Mouse (Mus musculus) thymus, adult 2 months (tissue): ENCODE data around the gene Dapk1. TPM values are rescaled to one million over a fixed set of nuclear protein-coding genes. Genes with fewer than 3 reads are reported as not detected.

ENCODE experiments used
- DNase-seq: peaks from one replicate; pipeline ENCODE4 v3.0.0; 2021
- H3K27ac ChIP-seq: fragments of 200-500 bp; 2 replicates; pipeline ENCODE4 v1.5.1; 2012; ENCODE audit warnings: low read length, control low read depth; ENCODE audit not compliant: control insufficient read depth, insufficient read depth
- H3K27me3 ChIP-seq: fragments of 200-500 bp; 2 replicates; pipeline ENCODE4 v1.6.1; 2012; ENCODE audit warnings: mild to moderate bottlenecking, low read length, moderate library complexity, mixed read lengths; ENCODE audit not compliant: control insufficient read depth, insufficient read depth
- H3K36me3 ChIP-seq: fragments of 200-500 bp; 2 replicates; pipeline ENCODE4 v1.6.1; 2012; ENCODE audit warnings: mild to moderate bottlenecking, low read length, moderate library complexity; ENCODE audit not compliant: control insufficient read depth, insufficient read depth
- H3K4me1 ChIP-seq: fragments of 200-500 bp; replicated peaks from 2 replicates; pipeline ENCODE4 v1.6.1; 2012; ENCODE audit warnings: low read length; ENCODE audit not compliant: control insufficient read depth, insufficient read depth
- H3K4me3 ChIP-seq: fragments of 200-500 bp; 2 replicates; pipeline ENCODE4 v1.5.1; 2012; ENCODE audit warnings: mild to moderate bottlenecking, low read length, control low read depth, moderate library complexity; ENCODE audit not compliant: control insufficient read depth, insufficient read depth
- CTCF ChIP-seq: fragments of 200-500 bp; IDR thresholded peaks from 2 replicates; pipeline ENCODE4 v1.5.1; 2012; ENCODE audit warnings: mild to moderate bottlenecking, control low read depth, low read length, moderate library complexity, borderline replicate concordance; ENCODE audit not compliant: control insufficient read depth, poor library complexity, insufficient read depth; ENCODE audit errors: extremely low read depth
- POLR2A ChIP-seq: fragments of 200-500 bp; IDR thresholded peaks from 2 replicates; pipeline ENCODE4 v1.6.1; 2012; ENCODE audit warnings: mild to moderate bottlenecking, low read length, control low read depth, moderate library complexity; ENCODE audit not compliant: control insufficient read depth, poor library complexity, insufficient read depth; ENCODE audit errors: extremely low read depth
- WGBS: fragments of 180-500 bp; shearing (Covaris S2); methylation state at CpG from one replicate; pipeline ENCODE4 v1.1.7; 2018; 5-methylcytosine and 5-hydroxymethylcytosine counted together
- polyA plus RNA-seq: library from polyadenylated mRNA; depleted of rRNA; stranded (reverse); fragments of >200 nt; gene quantifications from 2 replicates; pipeline ENCODE4 v1.2.3, GENCODE M21; 2012

Gene Dapk1
- polyA plus RNA-seq, 1 experiment, result 45.2 TPM

- Histone ChIP-seq H3K27ac (no peak overlapping the region), H3K4me3 (no peak overlapping the region), H3K27me3 (no peaks in the 10 kb centered on the region), H3K36me3 (no peaks in the 10 kb centered on the region), H3K4me1 (peaks cover 6% of the 10 kb centered on the region)
- 91% methylated on average over 3 of the region's 3 CpGs for WGBS
- no peak for DNase-seq
- TF ChIP-seq POLR2A (no peak), CTCF (no peak)
Measured at GRCm38 (mm10) chr13:60664058-60664457, 62.3 kb downstream of the Dapk1 start.

GRCm38 (mm10) chr13:60664816-60665215, 63.1 kb downstream of the Dapk1 start:
- no peak overlapping the region for H3K4me3 ChIP-seq
- 97% methylated on average over 10 of the region's 10 CpGs for WGBS
- TF ChIP-seq POLR2A (no peak), CTCF (no peak)
- H3K36me3 ChIP-seq, result no peaks in the 10 kb centered on the region
- H3K27ac ChIP-seq, result no peak overlapping the region
- no peaks in the 10 kb centered on the region for H3K27me3 ChIP-seq
- peaks cover 6% of the 10 kb centered on the region for H3K4me1 ChIP-seq
- DNase-seq, result no peak

- WGBS, result 95% methylated on average over 4 of the region's 4 CpGs
- Histone ChIP-seq H3K27ac (no peak overlapping the region), H3K27me3 (no peaks in the 10 kb centered on the region), H3K4me3 (no peak overlapping the region), H3K4me1 (peaks cover 6% of the 10 kb centered on the region), H3K36me3 (no peaks in the 10 kb centered on the region)
- no peak for TF ChIP-seq CTCF
- no peak for TF ChIP-seq POLR2A
- DNase-seq, result no peak
Measured at GRCm38 (mm10) chr13:60665402-60665801, 63.7 kb downstream of the Dapk1 start.

GRCm38 (mm10) chr13:60668036-60668435, 66.3 kb downstream of the Dapk1 start:
- Histone ChIP-seq H3K4me1 (peaks cover 20% of the 10 kb centered on the region), H3K4me3 (no peak overlapping the region), H3K36me3 (no peaks in the 10 kb centered on the region), H3K27me3 (no peaks in the 10 kb centered on the region), H3K27ac (no peak overlapping the region)
- 69% methylated on average over 6 of the region's 6 CpGs for WGBS
- no peak for TF ChIP-seq CTCF
- TF ChIP-seq POLR2A, result no peak
- DNase-seq, result no peak

GRCm38 (mm10) chr13:60670605-60671004, 68.9 kb downstream of the Dapk1 start:
- TF ChIP-seq POLR2A (no peak), CTCF (no peak)
- Histone ChIP-seq H3K36me3 (no peaks in the 10 kb centered on the region), H3K4me3 (no peak overlapping the region), H3K27ac (no peak overlapping the region), H3K4me1 (peaks cover 22% of the 10 kb centered on the region), H3K27me3 (no peaks in the 10 kb centered on the region)
- DNase-seq, result no peak
- WGBS, result 49% methylated on average over 10 of the region's 10 CpGs

GRCm38 (mm10) chr13:60671235-60671634, 69.5 kb downstream of the Dapk1 start:
- no peaks in the 10 kb centered on the region for H3K36me3 ChIP-seq
- H3K27ac ChIP-seq, result no peak overlapping the region
- no peak for DNase-seq
- H3K27me3 ChIP-seq, result no peaks in the 10 kb centered on the region
- WGBS, result 91% methylated on average over 10 of the region's 10 CpGs
- no peak for TF ChIP-seq CTCF
- no peak for TF ChIP-seq POLR2A
- peaks cover 22% of the 10 kb centered on the region for H3K4me1 ChIP-seq
- no peak overlapping the region for H3K4me3 ChIP-seq

- Histone ChIP-seq H3K36me3 (no peaks in the 10 kb centered on the region), H3K4me3 (no peak overlapping the region), H3K27me3 (no peaks in the 10 kb centered on the region), H3K27ac (no peak overlapping the region), H3K4me1 (peaks cover 22% of the 10 kb centered on the region)
- TF ChIP-seq CTCF (no peak), POLR2A (no peak)
- WGBS, result 94% methylated on average over 8 of the region's 8 CpGs
- DNase-seq, result no peak
Measured at GRCm38 (mm10) chr13:60672287-60672686, 70.5 kb downstream of the Dapk1 start.
